Mouse (Mus musculus) right cerebral cortex, postnatal 10 days (tissue): Measurements from ENCODE around the gene Drd5.

Experiments used
- DNase-seq, 2 experiments: peaks; one replicate each; pipeline ENCODE4 v3.0.0; 2021; ENCODE audit warnings: low spot score in 2 of 2

The Drd5 gene

DNA sequence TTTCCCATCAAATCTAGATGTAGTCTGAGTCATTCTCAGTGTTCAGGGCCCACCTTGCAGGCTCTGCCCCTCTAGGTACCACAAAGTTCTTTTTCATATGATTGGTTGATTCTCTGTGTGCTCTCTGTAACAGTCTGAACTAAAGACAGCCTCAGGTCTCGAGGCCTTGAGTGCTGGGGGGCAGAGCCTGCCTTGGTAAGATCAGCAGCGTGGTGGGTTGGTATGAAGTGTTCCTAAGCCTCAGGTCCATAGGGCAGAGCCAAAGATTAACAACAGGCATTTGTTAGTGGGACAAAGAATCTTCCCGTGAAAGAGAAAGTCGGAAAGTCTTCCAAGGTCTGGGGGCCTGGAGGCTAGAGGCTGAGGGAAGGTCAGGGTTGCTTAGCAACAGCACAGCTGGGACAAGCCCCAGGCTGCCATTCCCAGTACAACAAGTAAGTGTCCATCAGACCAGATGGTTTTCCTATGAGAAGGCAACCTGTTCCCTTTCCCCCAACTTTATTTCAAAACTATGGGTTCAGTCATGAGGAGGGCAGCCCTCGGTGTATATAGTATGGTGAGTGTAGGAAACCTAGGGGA is 31.3 kb downstream of the Drd5 start:
- no peak for DNase-seq

DNA sequence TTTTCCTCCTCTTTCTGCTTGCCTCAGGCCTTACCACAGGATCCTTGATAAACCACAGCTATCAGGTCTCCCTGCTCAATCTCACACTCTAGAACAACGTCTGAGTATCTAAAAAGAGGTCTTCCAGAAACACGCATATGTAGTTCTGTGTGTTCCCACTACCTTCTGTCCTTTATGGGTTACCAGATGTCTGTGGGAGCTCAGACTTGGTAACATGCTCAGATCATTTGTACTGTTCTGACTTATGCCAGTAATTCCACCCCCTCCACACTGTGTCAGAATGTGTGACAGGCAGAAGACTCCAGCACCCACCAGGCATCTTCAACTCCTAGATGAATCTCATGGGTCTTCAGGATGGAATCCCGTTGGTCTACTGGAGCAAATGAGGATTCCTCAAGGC is 37.8 kb downstream of the Drd5 start:
- no peak for DNase-seq

DNA sequence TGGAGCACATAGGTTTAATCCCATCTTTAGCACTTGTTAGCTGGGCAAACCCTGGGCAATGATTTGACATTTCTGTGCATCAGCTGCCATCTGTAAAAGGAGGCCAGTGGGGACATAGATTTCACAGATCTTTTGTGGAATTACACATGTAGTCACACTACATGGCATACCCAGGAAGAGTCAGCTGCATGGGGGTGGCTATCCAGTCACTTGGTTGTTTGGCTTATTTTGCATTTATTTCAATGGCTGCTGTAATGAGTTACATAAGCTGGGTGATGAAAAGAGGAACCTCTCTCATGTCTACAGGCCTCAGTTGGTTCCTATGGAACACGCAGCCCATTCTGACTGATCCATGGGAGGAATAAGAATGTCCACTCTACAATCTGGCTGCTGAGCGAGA is 40.5 kb downstream of the Drd5 start:
- no peak for DNase-seq

DNA sequence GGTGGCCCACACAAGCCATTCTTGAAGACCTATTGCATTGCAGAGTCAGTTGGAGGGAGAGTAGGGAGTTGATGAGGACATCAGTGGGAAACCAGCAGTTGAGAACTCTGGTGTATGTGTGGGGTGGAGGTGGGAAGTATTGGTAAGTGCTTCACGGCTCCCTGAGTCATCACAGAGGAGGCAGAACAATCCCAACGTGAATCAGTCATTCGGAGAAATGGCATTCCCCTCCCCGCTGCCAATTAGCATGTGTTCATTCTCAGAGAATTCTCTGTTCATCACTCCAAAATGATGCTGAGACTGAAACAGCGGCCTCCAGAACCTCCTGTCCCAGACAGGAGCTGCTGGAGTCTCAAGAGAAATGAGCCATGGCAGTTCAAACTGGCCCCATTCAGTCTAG is 45.2 kb downstream of the Drd5 start:
- DNase-seq = no peak

DNA sequence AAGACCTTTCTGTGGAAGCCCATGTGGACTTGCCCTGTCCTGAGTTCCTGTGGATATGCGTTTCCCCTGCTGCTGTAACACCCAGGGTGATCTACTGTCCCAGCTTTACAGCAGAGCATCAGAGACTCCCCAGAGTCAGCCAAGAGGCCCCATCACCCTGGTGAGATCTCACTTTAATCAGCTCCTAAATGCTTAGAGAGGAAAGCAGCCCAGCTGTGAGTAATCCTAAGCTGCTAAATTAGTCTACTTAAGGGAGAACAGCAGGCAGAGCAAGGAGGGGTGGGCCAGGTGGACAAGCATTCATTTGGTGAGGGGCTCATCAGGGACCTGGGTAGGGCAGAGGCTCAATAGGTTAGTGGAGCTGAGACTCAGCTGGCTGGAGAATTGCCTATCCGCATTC is 46.4 kb downstream of the Drd5 start:
- DNase-seq = no peak

DNA sequence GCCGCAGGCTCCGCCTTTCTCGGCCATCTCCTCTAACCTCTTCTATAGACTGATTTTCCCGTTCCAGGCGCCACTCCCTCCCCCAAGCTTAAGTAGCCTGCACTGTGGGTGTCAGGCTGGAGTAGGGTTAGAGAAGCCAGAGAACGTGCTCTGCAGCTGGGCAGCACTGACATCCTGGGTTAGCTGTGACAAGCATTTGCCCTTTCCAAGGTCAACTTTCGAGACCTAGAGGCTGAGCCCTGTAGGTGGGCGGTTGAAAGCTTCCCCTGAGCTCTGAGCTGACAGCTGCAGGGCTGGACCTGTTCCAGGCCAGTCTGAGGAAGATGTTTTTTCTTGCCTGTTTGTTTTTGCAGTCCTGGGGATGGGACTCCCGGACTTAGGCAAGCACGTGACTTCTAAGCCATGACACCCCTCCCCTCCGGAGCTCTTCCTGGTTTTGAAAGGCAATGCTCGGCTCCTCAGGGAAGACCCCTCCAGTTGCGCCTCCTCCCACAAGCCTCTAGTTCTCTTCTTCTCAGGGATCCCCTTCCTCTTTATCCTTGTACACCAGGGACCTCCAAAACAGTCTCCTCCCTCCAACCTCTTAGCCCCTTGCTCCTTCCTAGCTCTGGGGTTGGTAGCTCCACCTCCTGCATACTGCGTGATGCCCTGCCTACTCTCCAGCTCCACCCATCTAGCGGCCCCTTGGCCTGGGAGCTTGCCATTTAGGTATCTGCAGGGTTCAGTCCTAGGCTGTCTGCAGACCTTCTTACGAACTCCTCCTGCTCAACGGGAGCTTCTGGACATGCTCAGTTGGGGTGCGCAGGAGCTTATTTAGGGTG is 47.7 kb downstream of the Drd5 start:
- peak in 1 of 2 experiments; percentile 46 for DNase-seq

DNA sequence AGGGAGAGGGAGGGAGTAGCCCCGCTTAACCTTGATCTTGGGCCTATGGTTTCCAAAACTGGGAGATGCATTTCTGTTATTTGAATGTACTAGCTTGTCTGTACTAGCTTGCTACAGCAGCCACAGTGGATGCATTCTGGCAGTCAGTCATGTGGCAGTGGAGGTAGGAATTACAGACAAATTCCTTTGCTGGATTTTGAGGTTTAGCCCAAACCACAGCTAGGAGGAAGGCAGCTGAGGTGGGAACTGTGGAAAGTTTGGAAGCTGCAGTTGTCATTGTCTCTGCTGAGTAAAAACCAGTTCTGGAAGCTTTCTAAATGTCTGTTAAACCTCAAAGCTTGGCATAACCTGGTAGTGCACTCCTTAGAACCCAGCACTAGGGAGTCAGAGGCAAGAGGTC is 52.1 kb downstream of the Drd5 start:
- DNase-seq = no peak
